Mouse (Mus musculus) heart, adult 2 months (tissue): ENCODE measurements around the gene Crx.

ENCODE experiments used
- CTCF ChIP-seq: fragments of 200-600 bp; IDR thresholded peaks from 2 replicates; pipeline ENCODE4 v1.8.1; 2022; ENCODE audit warnings: antibody characterized with exemption, mild to moderate bottlenecking, moderate library complexity
- EP300 ChIP-seq: fragments of 200-500 bp; IDR thresholded peaks from 2 replicates; pipeline ENCODE4 v1.6.1; 2011; ENCODE audit warnings: low read depth, low read length, control low read depth; ENCODE audit not compliant: insufficient read depth
- POLR2A ChIP-seq: fragments of 200-500 bp; IDR thresholded peaks from 2 replicates; pipeline ENCODE4 v1.6.1; 2011; ENCODE audit warnings: mild to moderate bottlenecking, low read depth, low read length, control low read depth; ENCODE audit not compliant: insufficient read depth

DNA sequence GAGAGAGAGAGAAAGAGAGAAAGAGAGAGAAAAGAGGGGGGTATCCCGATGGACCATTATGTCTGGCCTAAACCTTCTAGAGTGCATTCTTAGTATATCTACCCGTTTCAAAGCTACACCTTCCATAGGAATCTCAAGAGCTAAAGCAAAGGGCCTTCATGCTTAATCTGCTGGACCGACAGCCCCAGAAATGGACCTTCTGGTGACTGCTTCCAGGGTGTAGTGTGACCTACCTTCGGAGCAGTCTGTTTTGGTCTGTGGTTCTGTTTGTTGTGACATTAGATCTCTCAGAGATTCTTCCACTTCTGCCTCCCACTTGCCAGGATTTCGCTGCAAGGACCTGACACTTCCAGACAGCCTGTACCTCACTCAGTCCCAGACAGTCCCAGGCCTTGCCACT is 30.8 kb upstream of the Crx start:
- TF ChIP-seq POLR2A = no peak
- TF ChIP-seq EP300 = no peak
- TF ChIP-seq CTCF = no peak
